Mouse (Mus musculus) forebrain, embryonic 10.5 days (tissue): Measurements from ENCODE around the gene Gm813. TPM values are rescaled to one million over a fixed set of nuclear protein-coding genes. Genes with fewer than 3 reads are reported as not detected.
"Not testable (repeated sequence)": the region's sequence is repeated elsewhere in the genome, so short reads cannot be mapped to it uniquely, and the experiment has no call there.

ENCODE experiments used
- DNase-seq: peaks from one replicate; pipeline ENCODE4 v3.0.0-alpha.2; 2017; ENCODE audit warnings: low spot score; ENCODE audit errors: extremely low spot score
- H3K27ac ChIP-seq: fragments of 300-500 bp; sonication (generic); 2 replicates; pipeline ENCODE4 v1.5.1; 2016; ENCODE audit warnings: mild to moderate bottlenecking
- H3K27me3 ChIP-seq: fragments of 300-500 bp; sonication (generic); 2 replicates; pipeline ENCODE4 v1.6.1; 2016; ENCODE audit warnings: mild to moderate bottlenecking; ENCODE audit not compliant: poor library complexity, severe bottlenecking
- H3K36me3 ChIP-seq: fragments of 300-500 bp; sonication (generic); replicated peaks from 2 replicates; pipeline ENCODE4 v1.6.1; 2016; ENCODE audit warnings: mild to moderate bottlenecking, moderate library complexity
- H3K4me1 ChIP-seq: fragments of 300-500 bp; sonication (generic); 2 replicates; pipeline ENCODE4 v1.6.1; 2016
- H3K4me3 ChIP-seq: fragments of 300-500 bp; sonication (generic); 2 replicates; pipeline ENCODE4 v1.5.1; 2016; ENCODE audit warnings: mild to moderate bottlenecking, moderate library complexity
- H3K9me3 ChIP-seq: fragments of 300-500 bp; sonication (generic); 2 replicates; pipeline ENCODE4 v1.6.1; 2016; ENCODE audit warnings: mild to moderate bottlenecking, moderate library complexity
- WGBS: fragments of 180-500 bp; shearing (Covaris S2); methylation state at CpG from one replicate; pipeline ENCODE4 v1.1.7; 2016; 5-methylcytosine and 5-hydroxymethylcytosine counted together
- polyA plus RNA-seq: library from polyadenylated mRNA; unstranded; fragments of >200 nt; fragmentation: Nextera tagmentation; extraction: Ambion mirVana; gene quantifications from 2 replicates; pipeline ENCODE4 v1.2.1, GENCODE M21; 2016

Gene Gm813
- polyA plus RNA-seq, result not detected in 2 replicates

DNA sequence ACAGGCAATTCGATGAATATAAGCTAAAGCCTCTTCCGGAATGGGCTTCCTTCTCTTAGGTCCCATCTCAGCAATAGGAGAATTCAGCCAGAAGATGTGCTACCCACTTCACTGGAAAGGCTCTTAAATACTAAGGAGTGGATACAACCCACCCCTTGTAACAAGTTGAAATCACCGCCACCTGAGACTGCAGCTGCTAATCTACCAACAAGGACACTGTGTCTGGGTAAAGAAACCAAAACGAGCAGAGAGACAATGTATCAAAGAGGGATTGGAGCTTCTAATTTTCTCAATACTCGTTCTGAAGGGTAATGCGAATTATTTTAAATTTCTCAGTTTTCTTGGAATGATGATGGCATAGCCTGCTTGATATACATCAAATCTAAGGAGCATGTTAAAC, at the start of gene Gm813:
Gm813 (minus strand) TSS at position 101 of the 400 bp plus-strand sequence.
- Histone ChIP-seq H3K27me3 (no peaks in the 10 kb centered on the region), H3K4me3 (no peak within 1 kb of the TSS), H3K4me1 (no peaks in the 10 kb centered on the region), H3K27ac (no peak within 1 kb of the TSS), H3K9me3 (no peaks in the 10 kb centered on the region), H3K36me3 (no peaks in the 10 kb centered on the region)
- no peak for DNase-seq
- WGBS, result 88% methylated on average over 6 of the region's 6 CpGs

DNA sequence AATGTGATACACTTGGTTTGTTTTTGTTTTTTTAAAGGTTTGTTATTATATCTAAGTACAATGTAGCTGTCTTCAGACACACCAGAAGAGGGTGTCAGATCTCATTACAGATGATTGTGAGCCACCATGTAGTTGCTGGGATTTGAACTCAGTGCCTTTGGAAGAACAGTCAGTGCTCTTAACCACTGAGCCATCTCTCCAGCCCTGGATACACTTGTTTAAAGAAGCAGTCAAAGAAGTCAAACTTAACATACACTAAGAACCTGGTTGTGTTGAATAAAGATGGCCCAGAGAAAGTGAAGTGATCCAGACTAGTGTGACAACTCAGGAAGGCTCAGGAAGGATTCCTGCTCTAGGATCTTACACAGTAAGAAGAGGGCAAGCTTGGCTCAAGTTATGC, 48.4 kb upstream of the Gm813 start:
- H3K9me3 ChIP-seq, H3K27ac ChIP-seq, H3K4me1 ChIP-seq, H3K36me3 ChIP-seq, H3K4me3 ChIP-seq, DNase-seq, H3K27me3 ChIP-seq: not testable (repeated sequence)

DNA sequence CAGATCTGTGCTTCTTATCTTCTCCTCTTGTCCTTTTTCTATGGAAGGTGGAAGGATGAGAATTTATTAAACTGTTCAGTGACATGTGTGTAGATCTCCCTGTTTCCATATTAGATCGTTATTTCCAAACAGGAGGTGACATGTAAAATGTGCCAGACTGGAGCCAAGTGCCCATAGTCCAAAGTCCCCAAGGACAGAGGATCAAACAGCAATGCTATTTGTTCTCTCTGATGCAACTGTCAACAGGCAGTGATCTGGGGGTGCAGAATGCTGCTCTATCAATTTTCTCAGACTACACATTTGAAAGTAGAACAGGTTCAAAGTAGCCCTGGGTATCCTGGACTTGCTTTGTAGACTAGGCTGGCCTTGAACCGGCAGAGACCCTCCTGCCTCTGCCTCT, 47.0 kb upstream of the Gm813 start:
- Histone ChIP-seq H3K27me3 (no peaks in the 10 kb centered on the region), H3K9me3 (no peaks in the 10 kb centered on the region), H3K27ac (no peak overlapping the region), H3K36me3 (no peaks in the 10 kb centered on the region), H3K4me1 (no peaks in the 10 kb centered on the region), H3K4me3 (no peak overlapping the region)
- WGBS, result 86% methylated on average over 2 of the region's 2 CpGs
- no peak for DNase-seq

DNA sequence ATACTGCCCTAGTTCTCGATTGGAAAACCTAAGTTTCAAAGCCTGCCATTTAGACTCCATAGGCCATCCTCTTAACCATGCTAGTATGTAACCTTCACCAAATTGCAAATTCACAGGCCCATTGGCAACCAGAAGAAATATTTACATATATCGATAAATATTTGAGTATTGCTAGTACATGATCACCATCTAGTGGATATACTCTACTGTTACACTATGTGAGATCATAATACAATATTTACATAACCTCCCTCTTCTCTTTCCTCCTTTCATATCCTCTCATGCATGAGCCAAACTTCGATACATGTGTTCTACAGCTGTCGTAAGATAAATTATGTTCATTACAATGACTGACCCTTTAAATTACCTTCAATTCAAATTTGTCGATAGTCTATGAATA, 46.2 kb upstream of the Gm813 start:
- H3K4me1 ChIP-seq, result no peaks in the 10 kb centered on the region
- no peaks in the 10 kb centered on the region for H3K27me3 ChIP-seq
- 87% methylated on average over 5 of the region's 5 CpGs for WGBS
- DNase-seq, result no peak
- no peak overlapping the region for H3K27ac ChIP-seq
- no peak overlapping the region for H3K4me3 ChIP-seq
- H3K9me3 ChIP-seq, result no peaks in the 10 kb centered on the region
- H3K36me3 ChIP-seq, result no peaks in the 10 kb centered on the region

DNA sequence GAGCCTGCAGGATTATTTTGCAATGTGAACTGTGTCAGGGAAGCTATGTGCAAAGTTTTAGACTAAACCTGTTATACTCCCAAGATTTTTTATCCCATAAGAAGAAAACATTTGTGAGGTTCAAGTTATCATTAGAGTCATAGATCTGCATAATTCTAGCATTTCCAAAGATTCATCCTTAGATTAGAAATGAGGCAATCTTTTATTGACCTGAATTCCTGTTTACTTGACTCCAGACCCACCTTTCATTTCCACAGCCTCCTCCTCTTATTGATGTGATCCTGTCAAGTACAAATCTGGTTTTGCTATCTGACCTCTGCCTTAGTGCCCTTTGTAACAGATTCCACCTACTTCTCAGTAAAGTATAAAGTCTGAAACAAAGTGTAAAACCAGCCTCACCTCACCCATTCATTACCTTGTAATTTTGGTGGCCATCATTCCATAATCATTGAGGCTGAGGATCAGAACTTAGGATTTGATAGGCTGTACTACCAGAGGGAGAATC, 45.6 kb upstream of the Gm813 start:
- H3K4me1 ChIP-seq, result no peaks in the 10 kb centered on the region
- H3K4me3 ChIP-seq, result no peak overlapping the region
- no peaks in the 10 kb centered on the region for H3K27me3 ChIP-seq
- no peak for DNase-seq
- no peaks in the 10 kb centered on the region for H3K36me3 ChIP-seq
- H3K27ac ChIP-seq, result no peak overlapping the region
- no peaks in the 10 kb centered on the region for H3K9me3 ChIP-seq

DNA sequence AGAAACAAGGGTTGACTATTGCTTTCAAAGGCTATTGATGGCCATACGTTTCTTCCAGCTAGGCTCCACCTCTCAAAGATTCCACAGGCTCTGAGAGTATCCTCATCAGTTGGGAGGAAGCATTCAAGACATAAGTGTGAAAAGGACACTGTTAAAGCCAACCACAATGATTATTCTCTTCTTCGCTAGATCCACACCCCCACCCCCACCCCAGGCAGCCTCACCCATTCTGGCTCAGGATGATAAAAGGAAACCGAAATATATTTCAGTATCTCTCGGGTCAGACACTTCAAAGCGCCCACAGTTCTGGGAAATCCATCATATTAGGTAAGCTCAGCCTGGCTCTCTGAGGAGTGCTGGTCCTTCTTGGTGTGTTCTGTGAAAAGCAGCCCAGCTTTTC, 45.0 kb upstream of the Gm813 start:
- H3K9me3 ChIP-seq, result no peaks in the 10 kb centered on the region
- WGBS, result 87% methylated on average over 5 of the region's 5 CpGs
- H3K27me3 ChIP-seq, result no peaks in the 10 kb centered on the region
- no peaks in the 10 kb centered on the region for H3K4me1 ChIP-seq
- H3K36me3 ChIP-seq, result no peaks in the 10 kb centered on the region
- no peak overlapping the region for H3K27ac ChIP-seq
- no peak for DNase-seq
- no peak overlapping the region for H3K4me3 ChIP-seq

DNA sequence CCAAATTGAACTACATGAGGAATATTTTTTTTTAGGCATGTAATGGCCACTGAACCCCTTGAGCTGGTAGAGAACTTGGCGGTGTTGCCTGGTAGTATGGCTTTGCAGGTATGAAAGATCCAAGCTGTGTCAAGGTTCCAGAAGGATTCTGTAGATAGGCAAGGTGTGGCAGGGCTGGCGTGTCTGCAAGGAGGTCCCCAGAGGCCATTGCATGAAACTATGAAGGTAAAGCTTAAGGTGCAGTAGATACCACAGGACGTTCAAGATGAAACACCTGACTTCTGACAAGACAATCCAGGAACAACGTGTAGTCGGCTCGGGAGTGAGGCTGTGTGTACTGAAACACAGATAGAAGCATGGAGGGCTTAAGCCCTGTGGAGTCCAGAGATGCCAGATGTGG, 41.9 kb upstream of the Gm813 start:
- no peak overlapping the region for H3K27ac ChIP-seq
- WGBS, result 86% methylated on average over 6 of the region's 6 CpGs
- no peak for DNase-seq

DNA sequence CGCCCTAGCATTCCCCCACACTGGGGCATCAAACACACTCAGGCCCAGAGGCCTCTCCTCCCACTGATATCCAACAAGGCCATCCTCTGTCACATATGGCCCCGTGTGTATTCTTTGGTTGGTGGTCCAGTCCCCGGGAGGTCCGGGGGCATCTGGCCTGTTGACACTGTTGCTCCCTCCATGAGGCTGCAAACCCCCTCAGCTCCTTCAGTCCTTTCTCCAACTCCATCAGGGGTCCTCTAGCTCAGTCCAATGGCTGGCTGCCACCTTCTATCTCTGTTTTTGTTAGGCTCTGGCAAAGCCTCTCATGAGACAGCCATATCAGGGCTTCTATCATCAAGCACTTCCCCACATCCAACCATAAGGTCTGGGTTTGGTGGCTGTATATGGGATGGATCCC, 39.7 kb upstream of the Gm813 start:
- Histone ChIP-seq H3K36me3 (no peaks in the 10 kb centered on the region), H3K27ac (no peak overlapping the region), H3K4me1 (no peaks in the 10 kb centered on the region), H3K4me3 (no peak overlapping the region), H3K27me3 (no peaks in the 10 kb centered on the region), H3K9me3 (no peaks in the 10 kb centered on the region)
- no peak for DNase-seq
- 83% methylated on average over 4 of the region's 4 CpGs for WGBS

More for the DNA sequence above, 41.9 kb upstream of the Gm813 start:
- Histone ChIP-seq H3K27me3 (no peaks in the 10 kb centered on the region), H3K9me3 (no peaks in the 10 kb centered on the region), H3K4me3 (no peak overlapping the region), H3K4me1 (no peaks in the 10 kb centered on the region), H3K36me3 (no peaks in the 10 kb centered on the region)

DNA sequence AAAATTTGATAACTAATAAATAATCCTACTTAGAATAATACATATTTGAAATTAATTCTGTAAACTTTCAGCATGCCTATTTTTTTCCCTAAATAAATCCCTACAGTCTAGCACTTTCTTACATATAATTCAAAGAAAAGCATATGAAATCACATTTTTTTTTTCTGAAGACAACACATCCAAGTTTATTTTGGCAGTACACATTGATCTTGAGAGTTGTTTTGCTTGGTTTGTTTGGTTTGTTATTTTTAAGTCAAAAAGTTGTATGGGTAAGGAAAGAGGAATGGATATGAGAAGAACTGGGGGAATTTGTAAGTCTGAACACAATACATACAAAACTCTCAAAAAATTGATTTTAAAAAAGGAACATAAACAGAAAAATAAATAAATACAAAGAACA, 39.0 kb upstream of the Gm813 start:
- no peaks in the 10 kb centered on the region for H3K36me3 ChIP-seq
- no peak overlapping the region for H3K27ac ChIP-seq
- no peaks in the 10 kb centered on the region for H3K27me3 ChIP-seq
- H3K9me3 ChIP-seq, result no peaks in the 10 kb centered on the region
- H3K4me3 ChIP-seq, result no peak overlapping the region
- DNase-seq, result no peak
- no peaks in the 10 kb centered on the region for H3K4me1 ChIP-seq

DNA sequence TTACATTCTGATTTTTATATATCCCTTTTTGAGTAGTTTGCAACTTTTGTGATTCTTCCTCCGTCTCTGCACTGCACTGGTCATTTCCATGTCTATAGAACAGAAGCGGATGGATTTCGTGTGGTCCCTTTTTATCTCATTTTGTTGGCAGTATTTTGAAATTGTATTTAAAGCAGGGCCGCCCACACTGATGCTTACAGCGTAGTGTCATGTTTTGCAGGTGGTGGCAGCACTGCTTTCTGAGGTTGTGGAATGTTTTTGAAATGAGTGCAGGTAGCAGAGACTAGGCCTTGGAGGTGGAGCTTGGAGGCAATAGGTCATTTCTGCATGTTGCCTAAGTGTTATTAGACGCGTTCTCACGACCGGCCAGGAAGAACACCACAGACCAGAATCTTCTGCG, 33.2 kb upstream of the Gm813 start:
- WGBS, result 95% methylated on average over 10 of the region's 10 CpGs
- Histone ChIP-seq H3K27me3 (no peaks in the 10 kb centered on the region), H3K9me3 (no peaks in the 10 kb centered on the region), H3K27ac (no peak overlapping the region), H3K4me3 (no peak overlapping the region), H3K4me1 (no peaks in the 10 kb centered on the region), H3K36me3 (no peaks in the 10 kb centered on the region)
- no peak for DNase-seq

DNA sequence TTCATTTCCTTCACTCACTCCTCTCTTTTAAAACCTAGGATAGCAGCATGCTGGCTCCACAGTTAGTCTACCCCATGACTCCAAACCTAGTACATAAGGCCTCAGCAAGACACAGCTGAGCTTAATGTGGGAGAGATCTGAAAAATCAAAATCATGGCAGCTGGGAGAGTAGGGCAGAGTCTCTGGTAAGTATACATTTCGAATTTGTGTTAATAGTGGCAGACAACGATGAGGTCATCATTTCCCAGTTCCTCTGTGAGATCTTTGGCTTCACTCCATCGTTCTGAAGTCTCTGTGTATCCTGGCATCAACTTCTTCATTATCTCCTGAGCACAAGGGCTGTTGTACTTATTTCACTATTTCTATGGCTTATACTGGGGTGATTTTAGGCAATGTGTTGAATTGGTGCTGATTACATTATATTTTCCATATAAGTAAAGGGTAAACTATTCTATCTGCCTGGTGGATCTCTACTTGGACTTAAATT, 22.0 kb upstream of the Gm813 start, which contains the start of gene E330017A01Rik:
E330017A01Rik (minus strand) TSS at position 51 of the 487 bp plus-strand sequence.
- H3K4me1 ChIP-seq, result no peaks in the 10 kb centered on the region
- no peak for DNase-seq
- H3K36me3 ChIP-seq, result no peaks in the 10 kb centered on the region
- H3K4me3 ChIP-seq, result no peak within 1 kb of the TSS
- 93% methylated on average over 3 of the region's 3 CpGs for WGBS
- H3K27ac ChIP-seq, result no peak within 1 kb of the TSS
- H3K9me3 ChIP-seq, result no peaks in the 10 kb centered on the region
- H3K27me3 ChIP-seq, result no peaks in the 10 kb centered on the region

DNA sequence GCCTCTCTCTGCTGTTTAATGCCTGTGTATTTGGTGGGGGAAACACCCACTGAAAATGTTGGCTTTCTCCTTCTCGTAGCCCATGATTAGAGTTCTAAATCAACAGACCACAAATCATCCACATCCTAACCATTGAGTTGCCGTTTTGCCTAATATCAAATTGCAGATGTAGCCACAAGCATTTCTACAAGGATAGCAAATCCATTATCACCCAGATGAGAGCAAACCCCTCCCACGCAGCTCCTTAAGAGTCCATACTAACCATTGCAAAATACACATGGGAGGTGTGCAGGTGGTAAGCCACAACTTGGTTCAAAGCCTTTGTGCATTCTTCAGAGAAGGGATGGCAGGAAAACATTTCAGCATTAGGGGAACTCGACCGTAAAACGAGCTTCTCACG, 21.2 kb upstream of the Gm813 start:
- no peaks in the 10 kb centered on the region for H3K9me3 ChIP-seq
- 82% methylated on average over 7 of the region's 7 CpGs for WGBS
- DNase-seq, result no peak

DNA sequence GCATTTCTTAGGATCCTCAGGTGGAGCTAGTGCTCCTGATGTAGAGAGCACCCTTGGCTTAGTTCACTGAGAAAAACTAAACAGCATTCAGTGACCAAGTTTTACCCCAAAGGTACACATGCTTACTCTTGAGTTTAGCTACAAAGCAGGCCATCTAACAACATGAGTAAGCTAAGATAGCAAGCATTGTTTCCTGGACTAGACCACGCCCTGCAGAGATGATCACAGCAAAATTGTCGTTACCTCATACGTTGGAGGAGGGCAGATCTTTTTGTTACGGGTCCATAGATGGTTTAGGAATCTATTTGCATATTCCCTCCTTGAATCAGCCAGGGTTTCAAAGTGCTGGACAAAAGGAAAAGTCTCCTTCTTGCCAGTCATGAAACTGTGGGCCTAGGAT, 20.7 kb upstream of the Gm813 start:
- Histone ChIP-seq H3K4me1 (no peaks in the 10 kb centered on the region), H3K27me3 (no peaks in the 10 kb centered on the region), H3K36me3 (no peaks in the 10 kb centered on the region), H3K9me3 (no peaks in the 10 kb centered on the region), H3K4me3 (no peak overlapping the region), H3K27ac (no peak overlapping the region)
- DNase-seq, result no peak
- WGBS, result 86% methylated on average over 4 of the region's 4 CpGs

More for the DNA sequence above, 21.2 kb upstream of the Gm813 start:
- Histone ChIP-seq H3K36me3 (no peaks in the 10 kb centered on the region), H3K27ac (no peak overlapping the region), H3K4me1 (no peaks in the 10 kb centered on the region), H3K4me3 (no peak overlapping the region), H3K27me3 (no peaks in the 10 kb centered on the region)

DNA sequence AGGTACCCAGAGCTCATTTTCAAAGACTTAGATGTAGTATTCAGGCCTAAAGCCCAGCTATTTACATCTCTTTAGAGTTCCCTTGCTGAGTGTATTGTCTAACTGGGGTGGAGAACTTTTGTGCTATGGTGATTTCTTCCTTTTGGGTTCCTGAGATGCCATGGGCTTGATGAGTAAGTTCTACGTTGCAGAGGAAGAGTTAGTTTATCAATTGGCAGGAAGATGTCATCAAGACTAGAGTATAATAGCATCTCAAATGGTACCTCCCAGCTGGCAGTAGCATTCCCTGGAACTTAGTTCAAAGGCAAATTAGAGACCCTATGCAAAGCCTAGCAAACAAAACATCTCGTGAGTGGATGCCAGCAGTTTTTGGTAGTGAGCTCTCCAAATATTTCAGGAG, 19.1 kb upstream of the Gm813 start:
- Histone ChIP-seq H3K4me3 (no peak overlapping the region), H3K27me3 (no peaks in the 10 kb centered on the region), H3K36me3 (no peaks in the 10 kb centered on the region), H3K27ac (no peak overlapping the region), H3K4me1 (no peaks in the 10 kb centered on the region), H3K9me3 (no peaks in the 10 kb centered on the region)
- no peak for DNase-seq
- 65% methylated on average over 2 of the region's 2 CpGs for WGBS
